Mouse (Mus musculus): ENCODE measurements around the gene Taf6l. TPM values are rescaled to one million over a fixed set of nuclear protein-coding genes. Genes with fewer than 3 reads are reported as not detected.
A peak's percentile ranks its signal among the peaks of the same experiment; 100 is the strongest.

Taf6l gene
- polyA plus RNA-seq, 1 experiment from 2014 or later: 26.0 TPM

DNA sequence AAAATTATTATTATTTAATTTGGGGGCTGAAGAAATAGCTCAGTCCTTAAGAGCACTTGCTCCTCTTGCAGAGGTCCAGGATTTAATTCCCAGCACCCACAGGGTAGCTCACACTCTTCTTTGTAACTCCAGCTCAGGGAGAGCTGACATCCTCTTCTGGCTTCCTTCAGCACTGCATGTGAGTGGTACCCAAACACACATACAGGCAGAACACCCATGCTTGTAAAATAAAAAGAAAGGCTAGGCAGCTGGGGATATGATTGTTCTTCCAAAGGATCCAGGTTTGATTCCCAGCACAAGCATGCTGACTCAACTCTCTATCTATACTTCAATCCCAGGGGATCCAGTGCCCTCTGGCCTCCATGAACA is 12.7 kb upstream of the Taf6l start:
- no peaks in the 10 kb centered on the region for H3K9me3 ChIP-seq (ENCODE audit: control insufficient read depth, low read length)
- peaks cover 15% of the 10 kb centered on the region for H3K4me1 ChIP-seq (replicated peaks; ENCODE audit: control insufficient read depth, insufficient read depth, low read length)
- no peaks in the 10 kb centered on the region for H3K27me3 ChIP-seq (ENCODE audit: control insufficient read depth, insufficient read depth, low read depth, low read length)
- H3K9ac ChIP-seq (ENCODE audit: low read length): peak overlapping the region; percentile 46
- H3K4me2 ChIP-seq (ENCODE audit: low read depth, low read length): peak overlapping the region; percentile 92
- H3K36me3 ChIP-seq (ENCODE audit: control insufficient read depth, insufficient read depth, low read length): peaks cover 14% of the 10 kb centered on the region
- H3K27ac ChIP-seq (ENCODE audit: low read length): no peak overlapping the region
- H3K4me3 ChIP-seq (ENCODE audit: low read length): peak overlapping the region; percentile 87
- ATAC-seq (ENCODE audit: low read depth): no peak

DNA sequence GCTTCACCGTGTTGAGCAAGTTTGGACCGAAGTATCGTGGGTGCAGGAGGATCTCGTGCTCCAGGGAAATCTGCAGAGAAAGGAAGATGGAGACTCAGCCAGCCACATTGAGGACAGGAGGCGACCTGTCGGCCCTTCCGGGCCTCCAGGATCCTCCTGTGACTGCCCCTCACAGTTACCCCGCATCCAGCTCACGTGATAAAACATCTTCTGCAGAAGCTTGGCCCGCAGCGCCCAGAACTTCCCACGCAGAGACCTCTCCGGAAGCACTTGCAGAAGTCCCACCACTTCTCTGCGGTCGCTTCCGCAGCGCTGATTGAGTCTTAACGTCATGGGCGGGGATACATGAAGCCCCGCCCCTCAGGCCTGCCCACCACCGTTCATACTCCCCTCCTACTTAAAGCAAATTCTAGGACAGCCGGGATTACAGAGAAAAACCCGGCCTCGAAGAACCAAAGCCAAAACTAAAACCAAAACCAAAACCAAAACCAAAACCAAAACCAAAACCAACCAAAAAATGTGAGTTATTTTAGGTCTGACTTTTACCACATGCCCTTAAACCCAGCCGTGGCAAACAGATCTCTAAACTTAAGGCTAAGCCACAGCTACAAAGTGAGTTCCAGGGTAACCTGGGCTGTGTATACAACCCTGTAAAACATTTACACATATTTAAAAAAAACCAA is 12.2 kb upstream of the Taf6l start, which contains the start of gene Polr2g:
TSS of gene Polr2g (minus strand) at position 314 of the 683 bp plus-strand sequence.
- Histone ChIP-seq H3K4me2 (ENCODE audit: low read depth, low read length) (peak within 1 kb of the TSS; percentile 92), H3K36me3 (ENCODE audit: control insufficient read depth, insufficient read depth, low read length) (peaks cover 19% of the 10 kb centered on the region), H3K27ac (ENCODE audit: low read length) (peak within 1 kb of the TSS; percentile 66), H3K4me1 (replicated peaks; ENCODE audit: control insufficient read depth, insufficient read depth, low read length) (peaks cover 15% of the 10 kb centered on the region), H3K9me3 (ENCODE audit: control insufficient read depth, low read length) (no peaks in the 10 kb centered on the region), H3K4me3 (ENCODE audit: low read length) (peak within 1 kb of the TSS; percentile 87), H3K9ac (ENCODE audit: low read length) (peak within 1 kb of the TSS; percentile 89), H3K27me3 (ENCODE audit: control insufficient read depth, insufficient read depth, low read depth, low read length) (no peaks in the 10 kb centered on the region)
- under 1% methylated on average over 25 of the region's 25 CpGs for WGBS
- ATAC-seq (ENCODE audit: low read depth): peak; percentile 81

DNA sequence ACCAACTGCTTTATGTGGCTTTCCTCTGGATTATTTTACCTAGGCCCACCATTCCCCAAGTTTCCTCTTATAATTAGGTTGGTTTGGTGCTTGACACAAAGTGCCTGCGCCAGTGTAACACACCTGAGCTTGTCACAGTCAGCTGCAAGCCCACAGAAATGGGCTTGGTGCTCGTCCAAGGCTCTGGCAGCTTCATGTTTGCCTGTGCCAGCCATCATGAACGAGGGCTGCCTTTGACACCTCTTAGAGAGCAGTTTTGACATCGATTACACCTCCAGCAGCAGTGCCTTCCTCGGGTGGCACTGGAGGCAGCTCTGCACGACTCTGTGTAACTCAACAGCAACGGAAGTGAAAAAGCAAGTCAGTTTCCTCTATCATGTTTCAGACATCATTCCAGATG is 4.0 kb upstream of the Taf6l start:
- WGBS: 75% methylated on average over 7 of the region's 7 CpGs
- peaks cover 7% of the 10 kb centered on the region for H3K4me1 ChIP-seq (replicated peaks; ENCODE audit: control insufficient read depth, insufficient read depth, low read length)
- H3K27ac ChIP-seq (ENCODE audit: low read length): no peak overlapping the region
- no peak for ATAC-seq (ENCODE audit: low read depth)
- no peak overlapping the region for H3K4me3 ChIP-seq (ENCODE audit: low read length)
- H3K36me3 ChIP-seq (ENCODE audit: control insufficient read depth, insufficient read depth, low read length): peaks cover 28% of the 10 kb centered on the region
- H3K9ac ChIP-seq (ENCODE audit: low read length): no peak overlapping the region
- H3K27me3 ChIP-seq (ENCODE audit: control insufficient read depth, insufficient read depth, low read depth, low read length): no peaks in the 10 kb centered on the region
- no peaks in the 10 kb centered on the region for H3K9me3 ChIP-seq (ENCODE audit: control insufficient read depth, low read length)
- H3K4me2 ChIP-seq (ENCODE audit: low read depth, low read length): no peak overlapping the region

DNA sequence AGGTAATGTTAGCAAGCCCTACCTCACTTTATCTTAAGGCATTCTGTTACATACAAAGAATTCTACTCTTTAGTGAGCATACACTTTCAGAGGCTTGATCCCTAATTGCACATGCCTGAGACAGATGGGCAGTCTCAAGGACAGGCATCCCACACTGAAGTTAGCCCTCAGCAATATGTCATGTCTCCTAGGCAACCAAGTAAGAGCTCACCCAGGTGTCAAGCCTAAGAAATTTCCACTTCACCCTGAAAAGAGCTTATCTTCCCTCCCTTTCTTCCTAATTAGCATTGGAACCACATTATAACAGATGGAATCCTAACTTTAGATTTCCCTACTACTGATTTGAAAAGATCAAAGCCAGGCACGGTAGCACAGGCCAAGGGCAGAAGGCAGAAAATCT is 3.0 kb upstream of the Taf6l start:
- Histone ChIP-seq H3K4me1 (replicated peaks; ENCODE audit: control insufficient read depth, insufficient read depth, low read length) (peaks cover 10% of the 10 kb centered on the region), H3K36me3 (ENCODE audit: control insufficient read depth, insufficient read depth, low read length) (peaks cover 21% of the 10 kb centered on the region), H3K27ac (ENCODE audit: low read length) (no peak overlapping the region), H3K4me2 (ENCODE audit: low read depth, low read length) (no peak overlapping the region), H3K9ac (ENCODE audit: low read length) (no peak overlapping the region), H3K9me3 (ENCODE audit: control insufficient read depth, low read length) (no peaks in the 10 kb centered on the region), H3K4me3 (ENCODE audit: low read length) (no peak overlapping the region), H3K27me3 (ENCODE audit: control insufficient read depth, insufficient read depth, low read depth, low read length) (no peaks in the 10 kb centered on the region)
- no peak for ATAC-seq (ENCODE audit: low read depth)
- 31% methylated on average over 1 of the region's 1 CpGs for WGBS

- peaks cover 10% of the 10 kb centered on the region for H3K4me1 ChIP-seq (replicated peaks; ENCODE audit: control insufficient read depth, insufficient read depth, low read length)
- H3K27ac ChIP-seq (ENCODE audit: low read length): no peak overlapping the region
- H3K9ac ChIP-seq (ENCODE audit: low read length): no peak overlapping the region
- H3K27me3 ChIP-seq (ENCODE audit: control insufficient read depth, insufficient read depth, low read depth, low read length): no peaks in the 10 kb centered on the region
- ATAC-seq (ENCODE audit: low read depth): no peak
- H3K9me3 ChIP-seq (ENCODE audit: control insufficient read depth, low read length): no peaks in the 10 kb centered on the region
- peaks cover 15% of the 10 kb centered on the region for H3K36me3 ChIP-seq (ENCODE audit: control insufficient read depth, insufficient read depth, low read length)
- H3K4me2 ChIP-seq (ENCODE audit: low read depth, low read length): no peak overlapping the region
- H3K4me3 ChIP-seq (ENCODE audit: low read length): no peak overlapping the region
- WGBS: 9% methylated on average over 3 of the region's 3 CpGs
Observed at GRCm38 (mm10) chr19:8788521-8788920, 2.3 kb upstream of the Taf6l start.

DNA sequence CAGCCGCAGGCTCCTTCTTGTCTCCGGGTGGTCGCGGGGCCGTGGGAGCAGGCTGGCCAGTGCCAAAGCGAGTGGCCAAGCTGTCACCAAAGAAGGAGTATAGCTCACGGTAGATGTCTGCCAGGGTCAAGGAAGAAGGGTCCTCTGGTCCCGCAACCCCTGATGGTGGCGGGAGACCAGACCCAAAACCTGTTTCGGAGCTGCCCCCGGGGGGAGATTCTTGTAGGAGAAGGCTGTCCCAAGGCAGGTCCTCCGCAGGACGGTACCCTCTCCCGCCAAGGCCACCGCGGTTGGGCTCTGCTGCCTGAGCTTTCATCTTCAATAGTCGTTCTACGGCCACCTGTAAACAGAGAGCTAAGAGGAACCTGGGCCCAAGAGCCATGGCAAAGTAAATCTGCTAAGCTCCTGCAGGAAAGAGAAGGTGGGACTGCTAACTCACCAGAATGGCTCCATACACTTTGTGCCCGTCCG is 11.2 kb downstream of the Taf6l start:
- H3K27ac ChIP-seq (ENCODE audit: low read length): peak overlapping the region; percentile 99
- no peak for ATAC-seq (ENCODE audit: low read depth)
- 4% methylated on average over 20 of the region's 20 CpGs for WGBS

GRCm38 (mm10) chr19:8774086-8774835 is 12.0 kb downstream of the Taf6l start, which contains the start of gene Tmem179b:
Gene Tmem179b, minus strand, starts transcription at chr19:8774467.
- ATAC-seq (ENCODE audit: low read depth): peak; percentile 95
- no peaks in the 10 kb centered on the region for H3K9me3 ChIP-seq (ENCODE audit: control insufficient read depth, low read length)
- H3K9ac ChIP-seq (ENCODE audit: low read length): peak within 1 kb of the TSS; percentile 81
- peak within 1 kb of the TSS; percentile 81 for H3K4me3 ChIP-seq (ENCODE audit: low read length)
- WGBS: 0% methylated on average over 62 of the region's 68 CpGs
- H3K36me3 ChIP-seq (ENCODE audit: control insufficient read depth, insufficient read depth, low read length): peaks cover 13% of the 10 kb centered on the region
- no peaks in the 10 kb centered on the region for H3K27me3 ChIP-seq (ENCODE audit: control insufficient read depth, insufficient read depth, low read depth, low read length)
- peaks cover 26% of the 10 kb centered on the region for H3K4me1 ChIP-seq (replicated peaks; ENCODE audit: control insufficient read depth, insufficient read depth, low read length)
- peak within 1 kb of the TSS; percentile 90 for H3K4me2 ChIP-seq (ENCODE audit: low read depth, low read length)
- H3K27ac ChIP-seq (ENCODE audit: low read length): peak within 1 kb of the TSS; percentile 99

More for the DNA sequence above, 11.2 kb downstream of the Taf6l start:
- peaks cover 9% of the 10 kb centered on the region; the same call in 1 of the 2 replicates for H3K36me3 ChIP-seq (ENCODE audit: control insufficient read depth, insufficient read depth, low read length)
- peak overlapping the region; percentile 90 for H3K4me2 ChIP-seq (ENCODE audit: low read depth, low read length)
- H3K9me3 ChIP-seq (ENCODE audit: control insufficient read depth, low read length): no peaks in the 10 kb centered on the region
- H3K4me3 ChIP-seq (ENCODE audit: low read length): peak overlapping the region; percentile 81
- peaks cover 26% of the 10 kb centered on the region for H3K4me1 ChIP-seq (replicated peaks; ENCODE audit: control insufficient read depth, insufficient read depth, low read length)
- H3K27me3 ChIP-seq (ENCODE audit: control insufficient read depth, insufficient read depth, low read depth, low read length): no peaks in the 10 kb centered on the region
- peak overlapping the region; percentile 81 for H3K9ac ChIP-seq (ENCODE audit: low read length)

DNA sequence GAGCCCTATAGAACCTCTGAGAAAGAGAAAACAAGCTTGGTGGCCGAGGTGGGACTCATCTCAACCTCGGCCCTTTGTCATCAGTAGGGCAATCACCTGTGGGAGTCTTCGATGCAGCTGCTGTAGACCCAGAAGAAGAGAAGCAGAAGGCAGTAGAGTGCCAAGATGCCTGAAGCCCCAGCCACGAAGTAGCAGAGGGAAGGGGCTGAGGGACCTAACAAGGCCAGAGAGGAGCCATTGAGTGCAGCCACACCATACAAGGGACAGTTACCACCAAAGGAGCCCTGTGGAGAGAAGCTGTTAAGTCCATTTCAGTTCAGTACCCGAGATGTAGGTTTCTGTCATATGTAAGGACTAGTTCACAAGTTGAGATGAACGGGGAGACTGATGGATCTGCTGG is 12.8 kb downstream of the Taf6l start:
- H3K9me3 ChIP-seq (ENCODE audit: control insufficient read depth, low read length): no peaks in the 10 kb centered on the region
- H3K27me3 ChIP-seq (ENCODE audit: control insufficient read depth, insufficient read depth, low read depth, low read length): no peaks in the 10 kb centered on the region
- H3K4me3 ChIP-seq (ENCODE audit: low read length): peak overlapping the region; percentile 81
- H3K4me1 ChIP-seq (replicated peaks; ENCODE audit: control insufficient read depth, insufficient read depth, low read length): peaks cover 26% of the 10 kb centered on the region
- H3K36me3 ChIP-seq (ENCODE audit: control insufficient read depth, insufficient read depth, low read length): peaks cover 20% of the 10 kb centered on the region
- peak overlapping the region; percentile 29; the same call in 1 of the 2 replicates for H3K27ac ChIP-seq (ENCODE audit: low read length)
- ATAC-seq (ENCODE audit: low read depth): no peak
- peak overlapping the region; percentile 90 for H3K4me2 ChIP-seq (ENCODE audit: low read depth, low read length)
- WGBS: 44% methylated on average over 6 of the region's 6 CpGs
- peak overlapping the region; percentile 81 for H3K9ac ChIP-seq (ENCODE audit: low read length)

DNA sequence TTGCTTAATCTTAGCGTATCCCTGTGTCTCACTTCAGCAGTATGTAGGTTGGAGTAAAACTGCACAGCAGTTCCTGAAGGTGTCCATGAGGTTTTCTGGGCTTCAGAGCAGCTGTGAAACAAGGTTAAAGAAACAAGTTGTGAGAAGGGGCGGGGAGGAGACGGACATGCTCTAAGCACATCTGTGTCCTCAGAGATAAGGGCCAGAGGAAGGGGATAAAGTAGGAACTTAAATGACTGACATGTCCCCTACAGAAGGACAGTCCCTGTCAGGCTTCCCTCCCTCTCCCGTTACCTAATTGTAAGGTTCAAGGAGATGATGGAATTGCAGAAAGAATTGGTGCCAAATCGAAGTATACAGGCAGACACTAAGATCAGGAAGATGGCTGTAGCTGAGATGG is 13.2 kb downstream of the Taf6l start:
- peaks cover 24% of the 10 kb centered on the region for H3K36me3 ChIP-seq (ENCODE audit: control insufficient read depth, insufficient read depth, low read length)
- no peaks in the 10 kb centered on the region for H3K9me3 ChIP-seq (ENCODE audit: control insufficient read depth, low read length)
- H3K9ac ChIP-seq (ENCODE audit: low read length): peak overlapping the region; percentile 81
- H3K27ac ChIP-seq (ENCODE audit: low read length): no peak overlapping the region
- peaks cover 26% of the 10 kb centered on the region for H3K4me1 ChIP-seq (replicated peaks; ENCODE audit: control insufficient read depth, insufficient read depth, low read length)
- no peak for ATAC-seq (ENCODE audit: low read depth)
- 69% methylated on average over 5 of the region's 5 CpGs for WGBS
- H3K27me3 ChIP-seq (ENCODE audit: control insufficient read depth, insufficient read depth, low read depth, low read length): no peaks in the 10 kb centered on the region
- H3K4me2 ChIP-seq (ENCODE audit: low read depth, low read length): peak overlapping the region; percentile 90
- peak overlapping the region; percentile 81 for H3K4me3 ChIP-seq (ENCODE audit: low read length)
